Mouse (Mus musculus): Measurements from ENCODE around the gene Slc4a2. TPM values are rescaled to one million over a fixed set of nuclear protein-coding genes. Genes with fewer than 3 reads are reported as not detected.

Gene Slc4a2
- total and polyA plus RNA-seq, 2 experiments = 15.4 to 40.4 TPM

GRCm38 (mm10) chr5:24380499-24380898, 43.1 kb upstream of the Slc4a2 start:
- TF ChIP-seq POLR2A (IDR thresholded peaks at IDR 0.05; ENCODE audit: extremely low read depth, insufficient read depth, low read length) = no peak
- TF ChIP-seq CTCF (IDR thresholded peaks at IDR 0.05; ENCODE audit: low read depth, low read length) = no peak
- no peak for DNase-seq (ENCODE audit: extremely low read depth, low read depth, low spot score)
- no peaks in the 10 kb centered on the region for H3K27me3 ChIP-seq (ENCODE audit: control insufficient read depth, insufficient read depth, low read length)
- H3K4me1 ChIP-seq (ENCODE audit: control insufficient read depth, insufficient read depth, low read length) = no peaks in the 10 kb centered on the region; the same call in 1 of the 2 replicates
- no peaks in the 10 kb centered on the region for H3K79me2 ChIP-seq (ENCODE audit: control insufficient read depth, insufficient read depth, low read length)
- H3K27ac ChIP-seq (replicated peaks; ENCODE audit: insufficient read depth, low read depth, low read length) = no peak overlapping the region
- 89% methylated on average over 4 of the region's 4 CpGs for WGBS
- no peaks in the 10 kb centered on the region for H3K36me3 ChIP-seq (ENCODE audit: control insufficient read depth, insufficient read depth, low read length)
- H3K9ac ChIP-seq (ENCODE audit: low read depth, low read length) = no peak overlapping the region
- no peak overlapping the region for H3K4me3 ChIP-seq (ENCODE audit: insufficient read depth, low read depth, low read length)

- no peaks in the 10 kb centered on the region for H3K36me3 ChIP-seq (ENCODE audit: control insufficient read depth, insufficient read depth, low read length)
- H3K27ac ChIP-seq (replicated peaks; ENCODE audit: insufficient read depth, low read depth, low read length) = no peak overlapping the region
- WGBS = 88% methylated on average over 6 of the region's 6 CpGs
- no peak overlapping the region for H3K9ac ChIP-seq (ENCODE audit: low read depth, low read length)
- no peaks in the 10 kb centered on the region for H3K27me3 ChIP-seq (ENCODE audit: control insufficient read depth, insufficient read depth, low read length)
- no peak for DNase-seq (ENCODE audit: extremely low read depth, low read depth, low spot score)
- TF ChIP-seq POLR2A (IDR thresholded peaks at IDR 0.05; ENCODE audit: extremely low read depth, insufficient read depth, low read length) (no peak), CTCF (IDR thresholded peaks at IDR 0.05; ENCODE audit: low read depth, low read length) (no peak)
- H3K4me3 ChIP-seq (ENCODE audit: insufficient read depth, low read depth, low read length) = no peak overlapping the region
- no peaks in the 10 kb centered on the region for H3K79me2 ChIP-seq (ENCODE audit: control insufficient read depth, insufficient read depth, low read length)
- no peaks in the 10 kb centered on the region; the same call in 1 of the 2 replicates for H3K4me1 ChIP-seq (ENCODE audit: control insufficient read depth, insufficient read depth, low read length)
Observed at GRCm38 (mm10) chr5:24381486-24381885, 42.2 kb upstream of the Slc4a2 start.

DNA sequence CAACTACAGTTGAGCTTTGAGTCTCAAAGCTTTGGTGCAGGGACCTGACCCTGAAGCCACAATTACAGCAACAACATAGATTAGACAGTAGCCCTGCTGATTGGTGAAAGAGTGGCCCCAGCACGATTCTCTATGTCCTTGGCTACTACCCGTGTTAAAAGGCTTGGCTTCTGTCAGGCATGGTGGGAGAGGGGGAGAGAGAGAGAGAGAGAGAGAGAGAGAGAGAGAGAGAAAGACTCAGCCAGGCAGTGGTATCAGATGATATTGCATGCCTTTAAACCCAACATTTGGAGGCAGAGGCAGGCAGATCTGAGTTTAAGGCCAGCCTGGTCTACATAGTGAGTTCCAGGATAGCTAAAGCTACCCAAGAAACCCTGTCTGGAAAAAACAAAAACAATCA, 41.6 kb upstream of the Slc4a2 start:
- H3K9ac ChIP-seq (ENCODE audit: low read depth, low read length) = no peak overlapping the region
- H3K4me3 ChIP-seq (ENCODE audit: insufficient read depth, low read depth, low read length) = no peak overlapping the region
- DNase-seq (ENCODE audit: extremely low read depth, low read depth, low spot score) = no peak
- H3K4me1 ChIP-seq (ENCODE audit: control insufficient read depth, insufficient read depth, low read length) = no peaks in the 10 kb centered on the region; the same call in 1 of the 2 replicates
- 54% methylated on average over 2 of the region's 2 CpGs for WGBS
- H3K79me2 ChIP-seq (ENCODE audit: control insufficient read depth, insufficient read depth, low read length) = no peaks in the 10 kb centered on the region
- no peak overlapping the region for H3K27ac ChIP-seq (replicated peaks; ENCODE audit: insufficient read depth, low read depth, low read length)
- TF ChIP-seq POLR2A (IDR thresholded peaks at IDR 0.05; ENCODE audit: extremely low read depth, insufficient read depth, low read length) = no peak
- no peak for TF ChIP-seq CTCF (IDR thresholded peaks at IDR 0.05; ENCODE audit: low read depth, low read length)
- no peaks in the 10 kb centered on the region for H3K36me3 ChIP-seq (ENCODE audit: control insufficient read depth, insufficient read depth, low read length)
- H3K27me3 ChIP-seq (ENCODE audit: control insufficient read depth, insufficient read depth, low read length) = no peaks in the 10 kb centered on the region

DNA sequence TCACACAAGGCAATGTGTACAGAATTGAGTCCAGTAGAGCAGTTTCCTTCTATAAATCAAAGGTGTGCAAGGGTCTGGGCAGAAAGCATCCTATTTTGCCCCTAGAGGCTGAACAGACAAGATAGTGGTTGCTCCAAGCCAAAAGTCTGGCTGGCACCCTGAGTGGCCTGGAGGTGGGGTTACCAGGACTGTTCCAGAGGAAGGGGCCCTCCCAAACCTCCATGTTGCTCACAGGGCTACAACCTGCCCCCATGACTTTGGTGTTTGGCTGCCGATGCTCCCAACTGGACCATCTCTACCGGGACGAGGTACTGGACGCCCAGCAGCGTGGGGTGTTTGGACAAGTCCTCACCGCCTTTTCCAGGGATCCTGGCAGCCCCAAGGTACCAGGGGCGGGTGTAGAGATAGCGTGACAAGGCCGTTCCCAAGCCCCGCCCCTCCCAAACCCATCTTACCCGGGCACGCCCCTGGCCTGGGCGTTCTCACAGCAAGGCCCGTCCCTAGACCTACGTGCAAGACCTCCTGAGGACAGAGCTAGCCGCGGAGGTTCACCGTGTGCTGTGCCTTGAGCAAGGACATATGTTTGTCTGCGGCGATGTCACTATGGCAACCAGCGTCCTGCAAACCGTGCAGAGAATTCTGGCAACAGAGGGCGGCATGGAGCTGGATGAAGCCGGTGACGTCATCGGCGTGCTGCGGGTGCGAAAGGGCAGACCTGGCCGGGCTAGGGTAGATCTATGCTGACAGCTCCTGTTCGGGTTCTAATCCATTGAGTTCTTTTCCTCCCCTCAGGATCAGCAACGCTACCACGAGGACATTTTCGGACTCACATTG, 40.4 kb upstream of the Slc4a2 start:
- H3K27me3 ChIP-seq (ENCODE audit: control insufficient read depth, insufficient read depth, low read length) = no peaks in the 10 kb centered on the region
- TF ChIP-seq POLR2A (IDR thresholded peaks at IDR 0.05; ENCODE audit: extremely low read depth, insufficient read depth, low read length) = no peak
- TF ChIP-seq CTCF (IDR thresholded peaks at IDR 0.05; ENCODE audit: low read depth, low read length) = peak; percentile 61
- peak; percentile 88 for DNase-seq (ENCODE audit: extremely low read depth, low read depth, low spot score)
- H3K27ac ChIP-seq (replicated peaks; ENCODE audit: insufficient read depth, low read depth, low read length) = peak overlapping the region; percentile 43
- 4% methylated on average over 34 of the region's 34 CpGs for WGBS
- H3K4me1 ChIP-seq (ENCODE audit: control insufficient read depth, insufficient read depth, low read length) = peaks cover 5% of the 10 kb centered on the region; the same call in 1 of the 2 replicates
- peak overlapping the region; percentile 52 for H3K4me3 ChIP-seq (ENCODE audit: insufficient read depth, low read depth, low read length)
- peak overlapping the region; percentile 56 for H3K9ac ChIP-seq (ENCODE audit: low read depth, low read length)
- H3K79me2 ChIP-seq (ENCODE audit: control insufficient read depth, insufficient read depth, low read length) = no peaks in the 10 kb centered on the region
- no peaks in the 10 kb centered on the region for H3K36me3 ChIP-seq (ENCODE audit: control insufficient read depth, insufficient read depth, low read length)

DNA sequence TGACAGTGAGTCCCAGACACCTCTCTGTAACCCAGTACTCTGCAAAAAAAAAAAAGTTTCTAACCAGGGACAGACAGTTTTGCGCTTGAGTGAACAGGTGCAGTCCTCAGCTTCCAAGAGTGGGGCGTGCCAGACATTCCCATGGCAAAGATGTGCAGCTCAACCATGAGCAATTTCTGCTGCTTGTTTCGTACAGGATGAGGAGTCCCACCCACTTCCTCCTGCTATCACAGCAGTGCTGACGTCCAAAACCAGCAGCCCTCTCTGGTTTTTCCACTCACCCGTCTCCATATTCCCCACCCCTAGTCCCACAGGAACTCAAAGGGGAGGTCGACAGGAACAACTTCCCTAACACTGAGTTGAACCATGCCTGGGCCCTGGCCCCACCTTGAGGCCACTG, 39.2 kb upstream of the Slc4a2 start:
- H3K27ac ChIP-seq (replicated peaks; ENCODE audit: insufficient read depth, low read depth, low read length) = no peak overlapping the region
- no peaks in the 10 kb centered on the region for H3K27me3 ChIP-seq (ENCODE audit: control insufficient read depth, insufficient read depth, low read length)
- H3K79me2 ChIP-seq (ENCODE audit: control insufficient read depth, insufficient read depth, low read length) = no peaks in the 10 kb centered on the region
- H3K9ac ChIP-seq (ENCODE audit: low read depth, low read length) = no peak overlapping the region
- 65% methylated on average over 6 of the region's 6 CpGs for WGBS
- no peaks in the 10 kb centered on the region for H3K36me3 ChIP-seq (ENCODE audit: control insufficient read depth, insufficient read depth, low read length)
- TF ChIP-seq CTCF (IDR thresholded peaks at IDR 0.05; ENCODE audit: low read depth, low read length) (no peak), POLR2A (IDR thresholded peaks at IDR 0.05; ENCODE audit: extremely low read depth, insufficient read depth, low read length) (no peak)
- H3K4me1 ChIP-seq (ENCODE audit: control insufficient read depth, insufficient read depth, low read length) = peaks cover 6% of the 10 kb centered on the region; the same call in 1 of the 2 replicates
- H3K4me3 ChIP-seq (ENCODE audit: insufficient read depth, low read depth, low read length) = no peak overlapping the region
- DNase-seq (ENCODE audit: extremely low read depth, low read depth, low spot score) = no peak

DNA sequence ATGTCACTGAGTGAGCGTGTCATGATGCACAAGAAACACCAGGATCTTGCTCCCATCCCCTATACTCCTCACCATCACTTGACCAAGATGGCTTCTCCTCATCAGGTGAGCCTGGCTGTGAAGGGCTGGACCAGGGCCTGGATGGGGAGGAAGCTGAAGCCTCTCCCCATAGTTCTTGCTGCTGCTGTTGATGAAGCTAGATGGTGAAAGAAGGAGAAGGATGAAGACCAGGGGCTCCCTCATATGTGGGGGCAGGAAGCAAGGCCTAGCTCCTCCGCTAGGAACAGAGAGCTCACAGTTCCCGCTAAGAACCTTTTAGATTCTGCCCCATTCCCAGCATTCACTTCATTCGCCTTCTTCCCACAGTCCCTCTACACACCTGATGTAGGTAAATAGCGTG, 38.3 kb upstream of the Slc4a2 start:
- TF ChIP-seq CTCF (IDR thresholded peaks at IDR 0.05; ENCODE audit: low read depth, low read length) = no peak
- no peak for TF ChIP-seq POLR2A (IDR thresholded peaks at IDR 0.05; ENCODE audit: extremely low read depth, insufficient read depth, low read length)
- Histone ChIP-seq H3K27ac (replicated peaks; ENCODE audit: insufficient read depth, low read depth, low read length) (no peak overlapping the region), H3K36me3 (ENCODE audit: control insufficient read depth, insufficient read depth, low read length) (no peaks in the 10 kb centered on the region), H3K4me3 (ENCODE audit: insufficient read depth, low read depth, low read length) (no peak overlapping the region), H3K27me3 (ENCODE audit: control insufficient read depth, insufficient read depth, low read length) (no peaks in the 10 kb centered on the region), H3K4me1 (ENCODE audit: control insufficient read depth, insufficient read depth, low read length) (peaks cover 7% of the 10 kb centered on the region; the same call in 1 of the 2 replicates), H3K79me2 (ENCODE audit: control insufficient read depth, insufficient read depth, low read length) (no peaks in the 10 kb centered on the region), H3K9ac (ENCODE audit: low read depth, low read length) (no peak overlapping the region)
- no peak for DNase-seq (ENCODE audit: extremely low read depth, low read depth, low spot score)
- WGBS = 95% methylated on average over 5 of the region's 5 CpGs

All from liver, adult 2 months (tissue).